Mouse (Mus musculus) forebrain, embryonic 12.5 days (tissue): ENCODE measurements around the gene Slc6a3. TPM values are rescaled to one million over a fixed set of nuclear protein-coding genes. Genes with fewer than 3 reads are reported as not detected.

Experiments used
- ATAC-seq: fragments of 200-750 bp; cut with Nextera tagmentation; 2 replicates; pipeline ENCODE4 v1.8.0; 2017; ENCODE audit warnings: moderate TSS enrichment; ENCODE audit not compliant: low FRiP score
- H3K27ac ChIP-seq: fragments of 300-500 bp; sonication (generic); 2 replicates; pipeline ENCODE4 v1.5.1; 2016; ENCODE audit warnings: mild to moderate bottlenecking
- H3K27me3 ChIP-seq: fragments of 300-500 bp; sonication (generic); 2 replicates; pipeline ENCODE4 v1.6.1; 2016; ENCODE audit warnings: mild to moderate bottlenecking
- H3K36me3 ChIP-seq: fragments of 300-500 bp; sonication (generic); replicated peaks from 2 replicates; pipeline ENCODE4 v1.6.1; 2016; ENCODE audit warnings: mild to moderate bottlenecking
- H3K4me1 ChIP-seq: fragments of 300-500 bp; sonication (generic); 2 replicates; pipeline ENCODE4 v1.6.1; 2016
- H3K4me2 ChIP-seq: fragments of 300-500 bp; sonication (generic); 2 replicates; pipeline ENCODE4 v1.6.1; 2016; ENCODE audit warnings: mild to moderate bottlenecking, moderate library complexity
- H3K4me3 ChIP-seq: fragments of 300-500 bp; sonication (generic); replicated peaks from 2 replicates; pipeline ENCODE4 v1.5.1; 2016; ENCODE audit warnings: mild to moderate bottlenecking
- H3K9ac ChIP-seq: fragments of 300-500 bp; sonication (generic); 2 replicates; pipeline ENCODE4 v1.6.1; 2016; ENCODE audit warnings: mild to moderate bottlenecking
- H3K9me3 ChIP-seq: fragments of 300-500 bp; sonication (generic); 2 replicates; pipeline ENCODE4 v1.6.1; 2016
- WGBS: fragments of 180-500 bp; shearing (Covaris S2); methylation state at CpG from one replicate; pipeline ENCODE4 v1.1.7; 2016; 5-methylcytosine and 5-hydroxymethylcytosine counted together
- polyA plus RNA-seq: library from polyadenylated mRNA; unstranded; fragments of >200 nt; fragmentation: Nextera tagmentation; extraction: Ambion mirVana; gene quantifications from 2 replicates; pipeline ENCODE4 v1.2.1, GENCODE M21; 2016

Gene Slc6a3
- 0.15 TPM in 1 of 2 replicates, not detected in the other for polyA plus RNA-seq

DNA sequence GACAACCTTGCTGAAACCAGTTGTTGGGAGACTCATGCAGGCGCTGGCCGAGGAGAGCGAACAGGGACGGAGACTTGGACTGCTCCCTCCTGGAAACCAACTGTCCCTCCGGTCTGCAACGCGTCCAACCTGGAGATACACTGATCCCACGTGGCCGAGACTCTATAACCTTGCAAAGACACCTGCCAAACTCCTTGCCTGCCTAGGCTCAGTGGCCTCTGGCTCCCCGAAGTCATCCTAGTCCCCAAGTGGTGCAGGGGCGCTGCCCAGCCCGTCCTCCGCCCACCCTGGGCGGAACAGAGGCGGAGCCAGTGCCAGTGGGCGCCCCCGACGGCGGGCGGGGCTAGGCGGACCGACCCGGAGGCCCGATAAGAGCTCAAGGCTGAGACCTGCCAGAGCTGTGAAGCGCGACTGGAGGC is at the start of gene Slc6a3:
Gene Slc6a3, plus strand, starts transcription at position 345 of the 419 bp plus-strand sequence.
- peaks cover 44% of the 10 kb centered on the region for H3K27me3 ChIP-seq
- H3K36me3 ChIP-seq, result no peaks in the 10 kb centered on the region
- ATAC-seq, result peak; percentile 65; the same call in 1 of the 2 replicates
- no peaks in the 10 kb centered on the region for H3K9me3 ChIP-seq
- no peak within 1 kb of the TSS for H3K27ac ChIP-seq
- under 1% methylated on average over 26 of the region's 26 CpGs for WGBS
- H3K9ac ChIP-seq, result peak within 1 kb of the TSS; percentile 44; the same call in 1 of the 2 replicates
- H3K4me2 ChIP-seq, result peak within 1 kb of the TSS; percentile 71
- peak within 1 kb of the TSS; percentile 41 for H3K4me3 ChIP-seq
- peaks cover 11% of the 10 kb centered on the region for H3K4me1 ChIP-seq

- Histone ChIP-seq H3K4me2 (no peak overlapping the region), H3K27ac (no peak overlapping the region), H3K36me3 (peaks cover 71% of the 10 kb centered on the region), H3K9me3 (0 out of 2 replicates have a peak, but pooled peaks cover 5% of the 10 kb centered on the region), H3K27me3 (no peaks in the 10 kb centered on the region), H3K9ac (no peak overlapping the region), H3K4me1 (no peaks in the 10 kb centered on the region), H3K4me3 (no peak overlapping the region)
- ATAC-seq, result no peak
- WGBS, result 81% methylated on average over 3 of the region's 3 CpGs
Measured at GRCm38 (mm10) chr13:73488105-73488504, 48.4 kb upstream of the Slc6a3 start.

- H3K27ac ChIP-seq, result no peak overlapping the region
- 0 out of 2 replicates have a peak, but pooled peaks cover 5% of the 10 kb centered on the region for H3K9me3 ChIP-seq
- no peak for ATAC-seq
- H3K4me1 ChIP-seq, result no peaks in the 10 kb centered on the region
- H3K4me2 ChIP-seq, result no peak overlapping the region
- 89% methylated on average over 9 of the region's 9 CpGs for WGBS
- no peak overlapping the region for H3K9ac ChIP-seq
- peaks cover 74% of the 10 kb centered on the region for H3K36me3 ChIP-seq
- no peak overlapping the region for H3K4me3 ChIP-seq
- H3K27me3 ChIP-seq, result no peaks in the 10 kb centered on the region
Measured at GRCm38 (mm10) chr13:73488707-73489106, 47.8 kb upstream of the Slc6a3 start.

DNA sequence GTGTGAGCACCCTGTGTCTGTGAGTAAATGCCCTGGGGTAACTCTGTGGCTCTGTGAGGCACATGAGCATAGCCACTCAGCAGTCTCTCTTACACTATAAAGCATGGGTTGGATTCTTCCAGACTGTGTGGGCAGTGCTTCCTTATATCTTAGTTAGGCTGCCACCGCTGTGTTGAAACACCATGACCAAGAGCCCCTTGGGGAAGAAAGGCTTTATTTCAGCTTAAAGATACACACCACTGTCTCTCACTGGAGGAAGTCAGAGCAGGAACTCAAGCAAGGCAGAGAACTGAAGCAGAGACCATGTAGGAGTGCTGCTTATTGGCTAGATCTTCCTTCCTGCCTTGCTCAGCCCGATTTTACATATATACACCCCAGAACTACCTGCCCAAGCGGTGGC is 46.6 kb upstream of the Slc6a3 start:
- Histone ChIP-seq H3K4me1 (no peaks in the 10 kb centered on the region), H3K27ac (no peak overlapping the region), H3K4me2 (no peak overlapping the region), H3K9ac (no peak overlapping the region), H3K9me3 (0 out of 2 replicates have a peak, but pooled peaks cover 5% of the 10 kb centered on the region), H3K27me3 (no peaks in the 10 kb centered on the region), H3K4me3 (no peak overlapping the region), H3K36me3 (peaks cover 76% of the 10 kb centered on the region)
- WGBS, result 96% methylated on average over 3 of the region's 3 CpGs
- ATAC-seq, result no peak

- Histone ChIP-seq H3K9ac (no peak overlapping the region), H3K4me2 (no peak overlapping the region), H3K27ac (no peak overlapping the region), H3K4me1 (no peaks in the 10 kb centered on the region), H3K9me3 (0 out of 2 replicates have a peak, but pooled peaks cover 5% of the 10 kb centered on the region), H3K36me3 (peaks cover 78% of the 10 kb centered on the region), H3K4me3 (no peak overlapping the region), H3K27me3 (no peaks in the 10 kb centered on the region)
- WGBS, result 91% methylated on average over 8 of the region's 8 CpGs
- ATAC-seq, result no peak
Measured at GRCm38 (mm10) chr13:73490564-73491170, 45.9 kb upstream of the Slc6a3 start.

GRCm38 (mm10) chr13:73493183-73493582 is 43.4 kb upstream of the Slc6a3 start:
- WGBS, result 94% methylated on average over 4 of the region's 4 CpGs
- no peak overlapping the region for H3K9ac ChIP-seq
- H3K27ac ChIP-seq, result no peak overlapping the region
- H3K36me3 ChIP-seq, result peaks cover 87% of the 10 kb centered on the region
- no peak overlapping the region for H3K4me2 ChIP-seq
- ATAC-seq, result no peak
- H3K27me3 ChIP-seq, result no peaks in the 10 kb centered on the region
- H3K9me3 ChIP-seq, result no peaks in the 10 kb centered on the region
- no peak overlapping the region for H3K4me3 ChIP-seq
- H3K4me1 ChIP-seq, result no peaks in the 10 kb centered on the region

DNA sequence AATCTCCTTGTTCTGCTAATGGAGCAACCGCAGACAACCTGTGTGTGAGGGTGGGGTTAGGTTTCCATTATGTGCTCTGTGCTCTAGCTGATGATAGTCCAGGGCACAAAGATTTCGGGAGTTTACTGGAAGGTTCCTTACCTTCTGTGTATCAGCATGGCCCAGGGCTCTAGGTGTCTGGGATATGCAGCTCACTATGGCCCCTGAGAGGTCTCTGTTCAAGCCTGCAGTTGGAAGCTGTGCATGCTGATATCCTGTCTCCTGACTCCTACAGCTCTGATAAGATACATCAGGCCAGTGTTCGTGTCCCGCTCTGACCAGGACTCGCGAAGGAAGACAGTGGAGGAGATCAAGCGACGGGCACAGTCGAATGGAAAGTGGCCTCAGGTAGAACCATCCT is 42.0 kb upstream of the Slc6a3 start:
- Histone ChIP-seq H3K9me3 (no peaks in the 10 kb centered on the region), H3K9ac (no peak overlapping the region), H3K4me3 (no peak overlapping the region), H3K27me3 (no peaks in the 10 kb centered on the region), H3K4me1 (no peaks in the 10 kb centered on the region), H3K4me2 (no peak overlapping the region), H3K36me3 (peaks cover 88% of the 10 kb centered on the region), H3K27ac (no peak overlapping the region)
- ATAC-seq, result no peak
- WGBS, result 96% methylated on average over 9 of the region's 9 CpGs

DNA sequence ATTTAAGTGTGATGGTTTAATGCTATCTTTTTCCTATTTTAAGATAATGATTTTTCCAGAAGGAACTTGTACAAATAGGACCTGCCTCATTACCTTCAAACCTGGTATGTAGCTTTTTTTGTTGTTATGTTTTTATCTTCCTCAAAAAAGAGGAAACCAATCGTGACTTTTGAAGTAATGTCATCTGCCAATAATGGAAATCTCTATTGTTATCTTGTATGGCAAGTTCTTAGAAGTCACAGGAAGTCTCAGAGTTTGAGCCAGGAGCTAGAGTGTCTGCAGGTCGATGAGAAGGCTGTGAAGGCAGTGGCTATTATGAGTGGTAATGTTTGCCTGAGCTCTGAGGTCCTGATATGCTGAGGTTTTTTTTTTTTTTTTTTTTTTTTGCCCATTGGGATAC is 40.4 kb upstream of the Slc6a3 start:
- Histone ChIP-seq H3K4me1 (no peaks in the 10 kb centered on the region), H3K27me3 (no peaks in the 10 kb centered on the region), H3K9ac (no peak overlapping the region), H3K36me3 (peaks cover 88% of the 10 kb centered on the region), H3K4me3 (no peak overlapping the region), H3K4me2 (no peak overlapping the region), H3K9me3 (no peaks in the 10 kb centered on the region), H3K27ac (no peak overlapping the region)
- no peak for ATAC-seq
- 81% methylated on average over 2 of the region's 2 CpGs for WGBS

DNA sequence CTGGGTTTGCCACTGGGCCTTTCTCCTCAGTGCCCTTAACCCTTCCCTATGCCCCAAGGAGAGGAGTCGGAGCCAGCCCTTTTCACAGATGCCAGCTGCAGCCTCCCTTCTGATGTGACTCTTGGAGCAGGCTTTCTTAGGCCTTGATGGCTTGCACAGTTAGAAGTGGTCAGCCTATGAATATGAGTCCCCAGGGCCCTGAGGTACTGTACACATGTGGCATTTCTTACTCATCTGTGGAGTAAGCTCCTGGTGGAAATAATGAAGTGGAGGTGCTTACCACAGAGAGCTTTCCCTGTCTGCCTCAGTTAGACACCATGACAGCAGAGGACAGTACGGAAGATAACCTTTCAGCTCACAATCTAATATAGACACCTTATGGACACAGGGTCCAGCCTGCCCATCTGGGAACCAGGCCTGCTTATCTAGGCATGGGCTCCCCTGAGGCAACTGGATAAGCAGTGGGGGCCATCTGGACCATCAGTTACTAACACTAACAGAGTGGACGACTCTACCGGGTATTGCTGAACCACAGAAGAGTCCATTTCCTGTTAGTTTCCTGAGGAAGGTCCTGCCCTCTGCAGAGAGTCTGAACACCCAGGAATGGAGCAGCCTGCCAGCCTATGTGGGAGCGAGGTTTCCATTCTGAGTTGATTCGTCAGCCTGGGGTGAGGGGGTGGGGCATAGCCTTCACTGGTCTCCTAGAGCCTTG is 36.5 kb upstream of the Slc6a3 start:
- no peaks in the 10 kb centered on the region for H3K9me3 ChIP-seq
- H3K36me3 ChIP-seq, result peaks cover 75% of the 10 kb centered on the region
- no peak overlapping the region for H3K27ac ChIP-seq
- no peaks in the 10 kb centered on the region for H3K4me1 ChIP-seq
- ATAC-seq, result no peak
- no peak overlapping the region for H3K9ac ChIP-seq
- H3K4me3 ChIP-seq, result no peak overlapping the region
- no peak overlapping the region for H3K4me2 ChIP-seq
- WGBS, result 91% methylated on average over 6 of the region's 6 CpGs
- H3K27me3 ChIP-seq, result no peaks in the 10 kb centered on the region

DNA sequence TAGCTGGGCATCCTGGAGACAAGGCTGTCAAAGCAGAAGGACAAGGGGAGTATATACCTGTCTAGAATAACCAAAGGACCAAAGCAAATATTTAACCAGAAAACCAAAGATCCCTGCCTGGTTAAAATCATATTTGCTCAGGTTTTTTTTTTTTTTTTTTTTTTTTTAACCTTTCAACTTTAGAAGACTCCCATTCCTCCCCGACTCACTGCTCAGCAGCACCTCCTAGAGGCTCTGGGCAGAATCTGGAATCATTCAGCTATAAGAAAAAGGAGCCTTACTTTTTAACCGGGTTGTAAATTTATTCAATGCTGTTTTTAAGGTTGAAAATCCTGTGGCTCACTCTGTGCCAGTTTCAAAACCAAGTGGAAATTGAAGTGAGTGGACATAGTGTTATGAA is 33.8 kb upstream of the Slc6a3 start:
- Histone ChIP-seq H3K27ac (no peak overlapping the region), H3K9ac (no peak overlapping the region), H3K36me3 (peaks cover 64% of the 10 kb centered on the region), H3K9me3 (no peaks in the 10 kb centered on the region), H3K4me1 (no peaks in the 10 kb centered on the region), H3K27me3 (no peaks in the 10 kb centered on the region), H3K4me2 (no peak overlapping the region), H3K4me3 (no peak overlapping the region)
- no peak for ATAC-seq
- 67% methylated on average over 2 of the region's 2 CpGs for WGBS

DNA sequence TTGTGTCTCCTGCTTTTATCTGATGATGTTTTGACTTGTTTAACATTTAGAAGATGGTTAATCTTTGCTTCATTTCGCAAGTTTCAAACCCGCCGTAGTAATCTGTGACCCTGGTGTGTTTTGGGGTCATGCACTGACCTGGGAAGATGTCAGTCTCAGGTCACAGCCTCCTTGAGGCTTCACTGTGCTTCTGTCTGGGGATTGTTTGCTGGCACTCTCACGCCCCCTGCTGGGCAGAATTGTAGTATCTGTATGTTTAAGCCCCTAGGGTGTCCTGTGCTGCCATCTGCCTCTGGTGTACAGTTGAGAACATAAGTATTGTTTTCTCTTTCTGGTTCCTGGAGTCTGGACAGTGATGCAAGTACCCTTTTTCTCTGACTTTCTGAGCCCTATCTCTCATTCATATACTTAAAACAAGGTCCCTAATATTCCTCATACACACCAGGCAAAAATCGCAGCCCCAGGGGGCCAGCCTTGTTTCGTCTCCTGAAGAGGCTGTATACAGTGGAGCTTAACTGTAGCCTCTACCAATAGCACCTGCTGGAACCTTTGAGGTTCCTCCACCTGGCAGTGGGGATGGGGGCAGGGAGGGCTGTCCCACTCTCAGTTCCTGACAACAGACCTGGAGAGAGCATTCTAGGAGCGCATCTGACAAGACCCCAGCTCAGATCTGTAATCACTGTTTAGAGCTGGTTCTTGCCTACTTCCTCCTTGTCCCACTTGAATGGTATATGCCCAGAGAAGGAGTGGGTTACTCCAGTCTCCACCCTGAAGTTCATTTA is 30.7 kb upstream of the Slc6a3 start:
- H3K9me3 ChIP-seq, result no peaks in the 10 kb centered on the region
- no peak overlapping the region for H3K27ac ChIP-seq
- 68% methylated on average over 7 of the region's 7 CpGs for WGBS
- no peak overlapping the region for H3K4me2 ChIP-seq
- no peaks in the 10 kb centered on the region for H3K4me1 ChIP-seq
- 0 out of 2 replicates have a peak, but pooled peaks have one; percentile 73 for ATAC-seq
- H3K27me3 ChIP-seq, result no peaks in the 10 kb centered on the region
- H3K36me3 ChIP-seq, result peaks cover 44% of the 10 kb centered on the region
- H3K4me3 ChIP-seq, result no peak overlapping the region
- no peak overlapping the region for H3K9ac ChIP-seq

DNA sequence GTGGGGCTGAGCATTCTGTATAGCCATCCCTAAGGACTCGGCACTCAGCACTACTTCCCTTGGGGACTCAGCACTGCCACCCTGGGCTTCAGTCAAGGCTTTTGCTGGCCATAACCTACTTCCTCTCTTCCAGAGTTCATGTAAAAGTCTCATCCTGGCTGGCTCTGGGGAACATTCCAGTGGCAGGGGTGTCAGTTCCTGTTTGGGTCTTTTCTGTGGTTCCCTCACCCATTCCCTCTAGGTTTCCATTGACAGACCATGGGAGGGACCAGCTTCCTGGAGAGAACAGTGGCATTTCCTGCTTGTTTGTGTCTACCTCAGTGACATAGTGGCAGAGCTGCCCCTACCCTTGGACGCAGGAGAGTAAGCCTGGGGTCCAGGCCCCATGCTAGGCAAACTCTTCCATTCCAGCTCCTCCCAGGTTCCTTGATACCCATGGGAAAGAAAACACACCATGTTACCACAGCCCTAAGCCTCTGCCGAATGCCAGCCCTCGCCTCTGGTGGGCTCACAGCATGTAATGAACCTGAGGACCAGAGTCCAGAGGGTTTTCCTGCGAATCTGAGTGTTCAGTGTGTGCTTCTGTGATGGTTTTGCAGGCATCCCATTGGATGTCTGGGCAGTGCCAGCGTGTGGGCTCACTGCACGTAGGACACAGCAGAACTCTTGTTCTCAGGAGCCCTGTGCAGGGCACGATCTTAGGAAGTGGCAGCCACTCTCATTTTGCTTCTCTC is 27.6 kb upstream of the Slc6a3 start:
- Histone ChIP-seq H3K4me2 (no peak overlapping the region), H3K4me3 (no peak overlapping the region), H3K9me3 (no peaks in the 10 kb centered on the region), H3K36me3 (peaks cover 52% of the 10 kb centered on the region), H3K4me1 (no peaks in the 10 kb centered on the region), H3K27me3 (no peaks in the 10 kb centered on the region), H3K9ac (no peak overlapping the region), H3K27ac (no peak overlapping the region)
- 87% methylated on average over 8 of the region's 8 CpGs for WGBS
- no peak for ATAC-seq
